Mouse (Mus musculus): ENCODE data around the gene Adgrb2. TPM values are rescaled to one million over a fixed set of nuclear protein-coding genes. Genes with fewer than 3 reads are reported as not detected.

Adgrb2 gene
- total RNA-seq, 2 experiments from 2014 or later = 2.1 to 2.6 TPM

DNA sequence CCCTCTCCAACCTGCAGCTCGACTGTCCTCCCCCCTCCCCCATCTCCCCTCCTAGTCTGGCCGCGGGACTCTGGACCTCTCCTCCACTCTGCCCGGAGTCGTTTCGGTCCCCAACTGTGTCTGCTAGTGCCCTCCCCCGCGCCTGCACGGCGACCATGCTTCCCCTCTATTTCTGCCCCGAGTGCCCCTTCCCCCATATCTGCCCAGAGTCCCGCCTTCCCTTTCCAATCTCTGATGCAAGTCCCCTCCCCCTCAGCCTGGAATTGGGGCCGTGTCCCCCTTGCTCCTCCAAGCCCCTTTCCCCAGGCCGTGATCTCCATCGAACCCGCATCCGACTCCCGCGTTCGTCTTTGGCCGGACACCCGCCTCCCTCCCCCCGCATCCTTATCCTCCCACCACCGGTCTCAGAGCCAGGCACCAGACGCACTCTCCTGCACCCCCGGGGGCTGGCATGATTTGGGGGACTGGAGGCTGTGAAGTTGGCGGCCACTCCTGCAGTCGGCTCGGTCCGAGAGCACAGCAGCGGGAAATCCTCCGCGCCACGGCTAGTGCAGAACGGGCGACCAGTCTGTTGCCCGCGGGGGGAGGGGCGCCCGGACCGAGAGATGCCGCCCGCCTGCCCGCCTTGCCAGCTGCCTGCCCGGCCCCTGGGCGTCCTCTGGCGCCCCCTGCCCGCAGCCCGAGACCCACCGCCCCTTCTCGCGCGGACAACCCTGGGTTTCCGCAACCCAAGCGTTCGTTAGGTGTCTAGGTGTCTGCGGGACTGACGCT is 1.2 kb downstream of the Adgrb2 start:
- intact Hi-C loops (cut with DNase I) = no loop called here
- peak; percentile 43 to 52 for DNase-seq

DNA sequence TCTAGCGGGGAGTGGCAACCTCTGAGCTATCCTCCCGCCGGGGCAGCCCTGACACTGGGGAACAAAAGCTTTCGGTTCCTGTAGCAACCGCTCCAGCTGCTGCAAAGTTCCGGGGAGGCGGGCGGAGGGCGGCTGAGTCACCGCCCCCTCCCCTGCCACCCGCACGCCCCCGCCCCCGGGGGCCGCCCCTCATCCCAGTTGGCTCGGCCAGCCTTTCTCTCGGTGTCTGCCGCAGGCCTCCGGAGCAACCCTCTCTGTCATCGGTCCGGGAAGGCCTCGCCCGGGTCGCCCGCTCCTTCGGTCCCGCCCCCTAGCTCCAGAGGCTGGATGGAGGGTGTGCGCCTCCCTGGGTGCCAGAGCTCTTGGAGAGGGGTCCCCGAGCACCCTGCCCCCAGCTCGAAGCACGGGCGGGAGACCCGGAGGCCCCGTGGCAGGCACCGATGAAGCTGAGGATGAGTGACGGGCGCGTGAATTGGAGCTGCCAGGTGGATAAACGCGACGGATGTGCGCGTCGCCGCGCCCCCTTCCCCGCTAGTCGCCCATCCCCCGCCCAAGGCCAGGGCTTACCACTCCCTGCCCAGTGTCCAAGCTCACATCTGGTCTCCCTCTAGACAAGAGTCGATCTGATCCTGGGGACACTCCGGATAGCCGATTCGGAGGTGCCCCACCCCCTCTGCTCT is 3.3 kb downstream of the Adgrb2 start:
- DNase-seq = peak; percentile 28 to 47

DNA sequence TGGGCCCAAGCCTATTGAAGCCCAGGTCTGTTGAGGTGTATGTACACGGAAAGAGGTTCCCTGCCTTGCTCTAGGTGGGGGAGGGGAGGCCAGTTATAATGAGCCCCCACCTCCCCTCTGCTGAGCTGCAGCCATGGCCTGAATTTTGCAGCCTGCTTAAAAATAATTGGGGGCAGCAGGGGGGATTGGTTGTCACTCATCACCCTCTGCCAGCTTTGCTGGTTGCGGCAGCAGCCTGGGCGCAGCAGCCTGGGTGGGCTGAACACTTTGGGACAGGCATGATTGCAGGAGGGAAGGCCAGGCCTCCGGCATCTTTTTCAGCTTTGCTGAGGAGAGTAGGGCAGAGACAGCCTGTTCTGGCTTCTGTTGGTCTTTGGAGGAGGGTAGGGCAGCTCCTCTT is 5.3 kb downstream of the Adgrb2 start:
- DNase-seq = no peak
- intact Hi-C loops (cut with DNase I) = no loop called here

More for the DNA sequence above, 3.3 kb downstream of the Adgrb2 start:
- intact Hi-C loops (cut with DNase I) = no loop called here

DNA sequence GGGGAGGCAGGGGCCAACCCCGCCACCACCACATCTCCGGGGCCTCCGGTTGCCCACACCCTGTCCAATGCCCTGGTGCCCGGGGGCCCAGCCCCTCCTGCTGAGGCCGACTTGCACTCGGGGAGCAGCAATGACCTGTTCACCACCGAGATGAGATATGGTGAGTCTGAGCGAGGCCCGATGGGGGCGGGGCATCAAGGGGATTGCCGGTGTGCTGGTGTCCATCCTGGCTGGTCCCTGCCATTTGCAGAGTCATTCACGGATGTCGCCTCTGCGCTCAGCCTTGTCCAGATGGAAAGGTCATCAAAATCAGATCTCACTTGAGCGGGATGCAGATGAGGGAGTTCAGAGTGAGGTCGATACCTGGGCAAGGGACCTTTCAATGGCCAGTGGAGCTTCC is 8.1 kb downstream of the Adgrb2 start:
- intact Hi-C loops (cut with DNase I) = no loop called here
- DNase-seq = no peak

DNA sequence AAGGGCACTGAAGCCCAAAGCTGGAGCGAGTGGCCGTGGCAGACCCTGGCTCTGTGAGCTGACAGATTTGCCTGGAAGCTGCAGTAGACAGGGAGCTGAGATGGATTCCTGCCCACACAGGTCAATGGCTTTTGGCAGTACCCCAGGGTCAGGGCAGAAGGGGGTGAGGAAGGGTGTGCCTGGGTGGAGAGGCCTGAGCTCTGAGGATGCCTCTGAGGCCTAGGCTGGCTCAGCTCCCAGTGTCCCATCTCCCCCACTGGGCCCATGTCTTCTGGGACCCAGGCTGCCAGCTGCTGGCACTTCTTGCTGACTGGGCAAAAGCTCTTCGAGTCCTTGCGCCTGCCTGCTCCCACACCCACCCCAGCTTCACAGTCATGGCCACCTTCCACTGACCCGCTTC is 8.5 kb downstream of the Adgrb2 start:
- intact Hi-C loops (cut with DNase I) = no loop called here
- no peak for DNase-seq

DNA sequence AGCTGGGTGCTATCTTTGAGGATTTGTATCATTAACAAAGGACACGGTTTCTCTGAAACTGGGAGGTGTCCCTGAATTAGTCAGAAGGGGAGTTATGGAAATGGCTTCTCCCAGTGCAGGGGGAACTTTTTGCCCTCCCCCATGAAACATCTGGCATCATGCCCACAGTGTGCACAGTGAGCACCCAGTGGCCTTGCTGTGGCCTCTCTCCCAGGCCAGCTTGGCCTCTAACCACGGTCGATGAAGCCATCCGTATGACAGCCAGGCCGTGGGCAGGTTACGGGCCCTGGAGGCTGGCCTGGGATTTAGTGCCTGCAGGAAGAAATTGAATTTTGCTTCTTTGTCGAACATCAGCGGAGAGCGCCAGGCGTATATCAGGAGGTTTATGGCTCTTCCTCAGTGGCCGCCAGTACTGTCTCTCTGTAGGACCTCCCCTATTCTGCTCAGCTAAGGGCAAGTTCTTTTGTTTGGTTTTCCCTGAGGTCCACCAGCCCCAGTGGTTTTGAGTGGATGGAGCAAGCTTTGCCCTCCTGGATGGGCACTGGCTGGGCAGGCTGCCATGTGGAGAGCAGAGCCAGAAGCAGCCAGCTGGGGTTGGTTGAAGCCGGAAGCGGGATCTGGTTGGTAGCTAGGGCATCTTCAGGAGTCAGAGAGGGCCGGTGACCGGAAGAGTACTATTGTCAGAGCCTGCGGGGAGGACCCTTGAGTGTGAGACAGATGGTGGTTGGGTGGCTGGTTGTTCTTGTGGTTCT is 9.4 kb downstream of the Adgrb2 start:
- intact Hi-C loops (cut with DNase I) = no loop called here

DNA sequence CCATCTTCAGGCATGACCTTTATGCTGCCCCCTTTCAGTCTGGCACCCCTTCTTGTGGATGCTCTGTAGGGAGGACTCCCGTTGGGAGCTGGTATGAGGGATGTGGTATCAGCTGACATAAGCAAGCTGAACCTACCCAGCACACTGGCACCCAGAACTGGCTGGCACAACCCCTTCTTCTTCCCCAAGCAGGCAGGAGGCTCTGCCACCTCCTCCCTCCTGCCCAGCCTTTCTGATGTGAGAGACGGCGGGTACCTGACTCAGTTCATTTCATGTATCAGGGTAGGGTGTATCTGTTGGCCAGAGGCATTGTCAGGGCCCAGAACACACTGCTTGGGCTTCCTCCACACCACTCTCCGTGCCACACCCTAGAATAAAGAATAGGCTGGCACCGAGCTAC is 10.1 kb downstream of the Adgrb2 start:
- intact Hi-C loops (cut with DNase I) = no loop called here
- no peak for DNase-seq

More for the DNA sequence above, 9.4 kb downstream of the Adgrb2 start:
- no peak for DNase-seq

DNA sequence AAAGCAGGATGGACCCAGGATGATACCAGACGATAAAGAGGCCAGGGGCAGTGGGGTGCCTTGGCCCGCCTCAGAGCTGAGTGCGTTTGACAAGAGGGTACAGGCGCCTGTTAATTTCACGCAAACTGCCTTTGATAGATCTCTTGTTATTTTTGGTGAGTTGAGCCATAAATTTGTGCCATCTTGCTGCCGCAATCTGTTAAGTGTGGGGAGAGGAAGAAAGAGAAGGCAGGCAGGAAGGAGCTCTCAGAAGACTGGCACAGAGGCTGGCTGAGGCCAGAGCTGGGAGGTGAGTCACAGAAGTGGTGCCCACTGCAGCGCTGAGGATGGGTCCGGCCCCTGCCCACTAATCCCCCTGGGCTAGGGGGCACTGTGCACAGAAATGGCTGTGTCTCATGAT is 10.6 kb downstream of the Adgrb2 start:
- DNase-seq = no peak
- intact Hi-C loops (cut with DNase I) = no loop called here

DNA sequence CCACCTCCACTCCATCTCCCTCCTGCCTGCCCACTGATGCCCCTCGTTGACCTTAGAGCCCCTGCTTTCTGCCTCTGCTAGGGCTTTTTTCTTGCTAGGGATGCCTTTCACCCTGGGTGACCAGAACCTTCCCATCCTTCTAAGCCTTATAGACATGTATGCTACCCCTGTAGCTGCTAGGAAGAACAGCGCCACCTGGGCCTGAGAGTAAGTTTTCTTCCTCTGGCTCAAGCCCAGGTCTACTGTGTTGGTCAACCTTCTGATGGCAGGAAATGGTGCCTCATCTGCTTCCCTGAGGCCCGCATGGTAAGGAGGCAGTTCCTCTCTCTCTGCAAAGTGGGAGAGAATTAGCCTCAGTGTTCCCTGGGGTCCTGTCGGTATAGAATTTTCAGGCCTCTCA is 11.3 kb downstream of the Adgrb2 start:
- intact Hi-C loops (cut with DNase I) = no loop called here
- no peak for DNase-seq

DNA sequence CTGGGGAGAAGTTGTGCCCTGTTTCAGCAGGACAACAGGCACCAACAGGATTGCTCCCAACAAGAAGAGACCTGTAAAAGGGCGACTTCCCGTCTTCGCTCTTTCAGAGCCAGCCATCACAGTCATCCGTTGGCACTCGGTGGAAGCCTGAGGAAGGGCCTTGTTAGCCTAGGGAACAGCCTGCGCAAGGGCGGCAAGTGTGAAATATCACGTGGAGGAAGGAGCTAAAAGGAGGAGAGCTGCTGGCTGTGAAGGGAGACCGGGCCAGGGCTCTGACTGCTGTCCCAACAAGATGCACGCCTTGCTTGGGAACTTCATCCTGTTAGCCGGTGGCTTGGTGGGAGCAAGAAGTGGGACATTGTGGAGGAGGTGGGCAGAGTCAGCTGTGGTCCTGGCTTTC is 13.5 kb downstream of the Adgrb2 start:
- DNase-seq = no peak
- intact Hi-C loops (cut with DNase I) = no loop called here

DNA sequence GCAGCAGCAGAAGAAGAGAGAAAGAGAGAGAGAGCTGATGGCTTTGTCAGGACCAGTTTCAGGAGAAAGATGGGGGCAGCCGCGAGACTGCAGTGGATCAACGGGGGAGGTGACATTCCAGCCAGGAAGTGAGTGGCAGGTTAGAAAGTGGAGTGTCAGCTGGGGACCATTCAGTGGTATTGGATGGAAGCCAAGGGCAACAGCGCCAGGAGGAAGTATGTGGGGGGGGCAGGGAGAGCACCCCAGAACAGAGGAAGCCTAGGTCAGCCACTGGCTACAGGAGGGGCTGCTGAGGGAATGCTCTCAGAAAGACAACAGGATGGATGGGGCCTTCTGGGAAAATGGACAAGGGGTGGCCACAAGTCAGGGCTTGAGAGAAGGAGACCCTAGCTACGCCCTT is 17.0 kb downstream of the Adgrb2 start:
- DNase-seq = no peak
- intact Hi-C loops (cut with DNase I) = no loop called here

DNA sequence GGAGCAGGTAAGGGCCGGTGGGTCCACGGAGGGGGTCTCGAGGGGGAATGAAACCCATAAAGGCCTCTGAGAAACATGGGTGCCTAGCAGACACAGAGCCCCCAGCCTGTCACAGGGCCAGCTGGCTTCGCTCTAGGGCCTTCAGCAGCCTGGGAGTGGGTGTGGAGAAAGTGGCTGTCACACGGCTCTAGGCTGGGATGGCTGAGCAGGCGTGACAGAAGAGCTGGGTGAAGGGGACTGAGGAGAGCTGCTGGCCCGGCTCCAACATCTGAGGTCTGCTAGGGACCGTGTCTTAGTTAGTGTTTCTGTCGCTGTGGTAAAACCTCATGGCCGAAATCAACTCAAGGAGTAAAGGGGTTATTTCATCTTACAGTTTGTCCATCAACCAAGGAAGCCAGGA is 17.5 kb downstream of the Adgrb2 start:
- intact Hi-C loops (cut with DNase I) = no loop called here
- DNase-seq = no peak

DNA sequence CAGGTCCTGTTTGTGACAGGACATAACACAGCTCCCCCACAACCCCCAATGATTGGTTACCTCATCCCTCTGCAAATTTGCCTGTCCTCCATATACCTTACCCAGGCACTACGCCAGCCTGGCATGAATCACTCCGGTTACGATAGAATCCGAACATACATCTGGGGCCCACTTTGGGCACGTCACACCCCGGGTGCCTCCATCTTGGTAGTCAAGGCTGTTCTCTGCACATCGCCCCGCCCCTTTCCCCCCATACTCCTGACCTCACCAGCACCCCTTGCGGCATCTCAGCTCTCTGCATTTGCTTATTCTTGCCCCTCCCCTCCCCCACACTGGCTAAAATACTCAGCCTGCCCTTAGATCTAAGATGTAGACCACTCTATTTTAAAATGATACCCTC is 20.9 kb downstream of the Adgrb2 start:
- DNase-seq = no peak
- intact Hi-C loops (cut with DNase I) = no loop called here

DNA sequence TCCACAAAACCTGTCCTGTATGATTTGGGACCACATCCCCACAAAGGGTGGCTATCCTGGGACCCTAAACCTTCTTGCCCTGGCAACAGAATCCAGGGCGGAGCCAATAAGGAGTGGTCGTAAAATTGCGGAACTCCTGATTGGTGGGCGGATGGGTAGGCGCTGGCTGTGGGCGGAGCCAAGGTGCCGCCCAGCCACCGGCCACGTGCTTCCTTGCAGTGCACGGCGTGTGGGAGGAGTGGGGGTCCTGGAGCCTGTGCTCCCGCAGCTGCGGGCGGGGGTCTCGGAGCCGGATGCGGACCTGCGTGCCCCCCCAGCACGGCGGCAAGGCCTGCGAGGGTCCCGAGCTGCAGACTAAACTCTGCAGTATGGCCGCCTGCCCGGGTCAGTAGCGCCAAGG is 21.9 kb downstream of the Adgrb2 start:
- intact Hi-C loops (cut with DNase I) = no loop called here
- no peak for DNase-seq

DNA sequence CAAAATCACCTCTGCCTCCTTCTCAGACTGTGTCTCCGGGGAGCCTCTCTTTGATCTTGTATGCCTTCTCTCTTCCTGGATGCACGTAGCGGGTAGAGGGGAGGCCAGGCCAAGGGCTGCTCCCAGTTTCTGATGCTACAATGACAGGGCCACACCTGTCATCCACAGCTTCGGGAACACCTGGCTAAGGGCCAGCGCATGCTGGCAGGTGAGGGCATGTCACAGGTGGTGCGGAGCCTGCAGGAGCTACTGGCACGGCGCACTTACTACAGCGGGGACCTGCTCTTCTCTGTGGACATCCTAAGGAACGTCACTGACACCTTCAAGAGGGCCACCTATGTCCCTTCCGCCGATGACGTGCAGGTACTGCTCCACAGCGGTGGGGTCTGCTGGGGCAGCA is 24.4 kb downstream of the Adgrb2 start:
- intact Hi-C loops (cut with DNase I) = no loop called here
- no peak for DNase-seq

DNA sequence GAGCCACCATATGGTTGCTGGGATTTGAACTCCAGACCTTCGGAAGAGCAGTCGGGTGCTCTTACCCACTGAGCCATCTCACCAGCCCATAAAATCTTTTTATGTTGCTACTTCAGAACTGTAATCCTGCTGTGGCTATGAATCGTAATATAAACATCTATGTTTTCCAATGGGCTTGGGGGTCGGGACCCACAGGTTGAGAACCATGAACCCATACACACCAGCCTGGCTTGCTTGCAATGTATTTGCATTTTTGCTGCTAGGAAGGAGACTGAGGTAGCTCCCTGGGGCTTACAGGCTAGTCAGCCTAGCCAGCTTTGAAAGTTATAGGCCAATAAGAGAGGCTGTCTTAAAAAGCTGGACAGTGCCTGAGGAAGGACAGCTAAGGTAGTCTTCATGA is 26.1 kb downstream of the Adgrb2 start:
- no peak for DNase-seq
- intact Hi-C loops (cut with DNase I) = no loop called here

DNA sequence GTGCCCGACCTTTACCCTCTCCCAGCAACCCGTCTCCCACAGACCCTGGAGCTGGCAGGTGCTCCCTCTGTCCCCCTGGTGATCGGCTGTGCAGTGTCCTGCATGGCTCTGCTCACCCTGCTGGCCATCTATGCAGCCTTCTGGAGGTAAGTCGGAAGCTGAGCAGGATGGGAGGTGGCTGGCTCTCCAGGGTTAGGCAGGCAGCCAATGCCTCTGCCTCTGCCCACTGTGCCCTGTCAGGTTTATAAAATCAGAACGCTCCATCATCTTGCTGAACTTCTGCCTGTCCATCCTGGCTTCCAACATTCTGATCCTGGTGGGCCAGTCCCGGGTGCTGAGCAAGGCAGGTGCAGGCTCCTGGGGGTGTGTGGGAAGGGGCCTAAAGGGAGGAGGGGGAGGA is 27.6 kb downstream of the Adgrb2 start:
- no peak for DNase-seq
- intact Hi-C loops (cut with DNase I) = no loop called here

DNA sequence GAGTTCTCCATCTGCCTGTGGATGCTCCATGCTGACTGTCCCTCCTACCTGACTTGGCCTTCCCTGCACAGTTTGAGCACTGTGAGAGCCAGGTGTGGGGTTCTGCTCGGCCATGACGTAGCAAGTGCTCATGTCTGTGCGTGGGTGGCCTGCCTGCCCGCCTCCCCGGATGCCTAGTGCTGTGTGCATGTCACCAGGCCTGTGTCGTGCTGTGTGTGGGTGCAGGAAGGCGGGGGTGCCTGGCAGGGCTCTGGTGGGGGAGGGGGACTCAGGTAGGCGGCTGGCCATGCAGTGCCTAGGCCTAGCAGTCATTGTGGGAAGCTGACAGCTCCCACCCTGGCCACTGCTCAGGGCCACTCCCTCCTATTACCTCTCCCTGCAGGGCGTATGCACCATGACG is 28.4 kb downstream of the Adgrb2 start:
- intact Hi-C loops (cut with DNase I) = no loop called here
- DNase-seq = no peak

DNA sequence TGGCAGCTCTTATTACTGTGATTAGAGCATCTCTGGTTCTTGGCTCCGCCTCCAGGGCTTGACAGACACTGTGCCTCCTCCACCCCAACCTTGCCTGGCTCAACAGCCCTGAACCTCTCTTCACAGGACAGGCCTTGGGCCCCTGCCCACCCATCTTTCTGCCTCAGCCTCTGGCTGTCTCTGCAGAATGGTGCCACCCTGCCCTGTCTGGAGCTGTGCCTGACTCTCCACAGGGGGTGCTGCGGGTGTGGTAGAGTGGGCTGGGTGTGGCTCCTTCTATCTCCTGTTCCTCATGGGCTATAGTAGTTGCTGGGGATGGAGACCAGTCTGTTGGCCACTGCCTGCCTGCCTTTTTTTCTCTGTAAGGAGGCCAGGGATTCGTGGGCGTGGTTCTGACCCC is 31.3 kb downstream of the Adgrb2 start:
- intact Hi-C loops (cut with DNase I) = no loop called here
- DNase-seq = no peak

DNA sequence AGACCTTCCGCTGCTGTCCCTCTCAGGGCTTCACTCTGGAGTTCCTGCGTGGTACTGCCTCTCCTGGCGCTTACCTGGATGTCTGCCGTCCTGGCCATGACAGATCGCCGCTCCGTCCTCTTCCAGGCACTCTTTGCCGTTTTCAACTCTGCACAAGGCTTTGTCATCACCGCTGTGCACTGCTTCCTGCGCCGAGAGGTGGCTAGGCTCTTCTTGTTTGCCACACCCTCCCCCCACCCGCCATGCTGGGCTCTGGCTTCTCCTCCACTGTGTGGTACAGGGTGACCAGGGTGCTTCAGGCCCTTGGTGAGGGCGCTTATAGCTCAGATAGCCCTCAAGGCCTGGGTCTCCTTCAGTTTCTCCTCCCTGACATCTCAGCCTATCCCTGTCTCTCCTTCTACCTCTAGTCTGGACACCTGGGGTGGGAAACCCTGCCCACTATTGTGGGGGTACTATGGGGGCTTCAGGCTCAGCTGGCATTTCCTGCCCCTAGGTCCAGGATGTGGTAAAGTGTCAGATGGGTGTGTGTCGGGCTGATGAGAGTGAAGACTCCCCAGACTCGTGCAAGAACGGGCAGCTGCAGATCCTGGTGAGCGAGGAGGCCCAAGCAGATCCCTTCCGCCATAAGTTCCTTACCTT is 32.5 kb downstream of the Adgrb2 start:
- intact Hi-C loops (cut with DNase I) = no loop called here
- no peak for DNase-seq

DNA sequence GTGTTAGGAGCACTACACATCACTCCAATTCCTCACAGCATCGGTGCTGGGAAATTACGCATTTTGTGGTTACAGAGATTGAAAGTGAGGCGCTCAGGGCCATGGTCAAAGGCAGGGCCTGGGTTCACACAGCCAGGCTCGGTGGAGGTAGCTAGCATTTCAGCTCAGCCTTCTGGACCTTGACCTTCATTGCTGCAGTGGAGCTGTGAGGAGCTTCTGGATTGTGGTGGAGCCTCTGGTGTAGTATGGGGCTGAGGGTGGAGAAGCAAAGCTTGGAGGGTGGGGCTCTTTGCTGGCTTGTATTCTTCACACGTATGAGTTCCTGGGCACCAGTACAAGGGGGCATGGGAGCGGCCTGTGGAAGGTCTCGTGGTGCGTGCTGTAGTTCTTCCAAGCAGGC is 38.3 kb downstream of the Adgrb2 start:
- DNase-seq = no peak
- intact Hi-C loops (cut with DNase I) = no loop called here

All from heart, postnatal 36 days (tissue).